Mouse (Mus musculus) 3134 (cell line): ENCODE measurements around the gene Actl6a.
"Not testable (repeated sequence)": the region's sequence is repeated elsewhere in the genome, so short reads cannot be mapped to it uniquely, and the experiment has no call there.

ENCODE experiments used
- DNase-seq: peaks from one replicate; pipeline ENCODE4 v3.0.0-alpha.2; 2011; ENCODE audit warnings: low spot score; ENCODE audit not compliant: insufficient read length; ENCODE audit errors: extremely low read depth

Gene Actl6a

GRCm38 (mm10) chr3:32745426-32745825, 39.3 kb downstream of the Actl6a start:
- not testable (repeated sequence) for DNase-seq

- no peak for DNase-seq
Observed at GRCm38 (mm10) chr3:32748384-32748783, 42.3 kb downstream of the Actl6a start.

- DNase-seq = no peak
Observed at GRCm38 (mm10) chr3:32749820-32750579, 43.9 kb downstream of the Actl6a start.

GRCm38 (mm10) chr3:32754384-32754915, 48.4 kb downstream of the Actl6a start:
- DNase-seq = no peak

- DNase-seq = no peak
Observed at GRCm38 (mm10) chr3:32759212-32759611, 53.1 kb downstream of the Actl6a start.

- DNase-seq = no peak
Observed at GRCm38 (mm10) chr3:32762962-32763361, 56.9 kb downstream of the Actl6a start.

- DNase-seq = no peak
Observed at GRCm38 (mm10) chr3:32763902-32764301, 57.8 kb downstream of the Actl6a start.

GRCm38 (mm10) chr3:32770781-32771180, 64.7 kb downstream of the Actl6a start:
- DNase-seq = no peak
